ENCODE assay signal across 7 mouse cellular contexts in the genomic region with DNA sequence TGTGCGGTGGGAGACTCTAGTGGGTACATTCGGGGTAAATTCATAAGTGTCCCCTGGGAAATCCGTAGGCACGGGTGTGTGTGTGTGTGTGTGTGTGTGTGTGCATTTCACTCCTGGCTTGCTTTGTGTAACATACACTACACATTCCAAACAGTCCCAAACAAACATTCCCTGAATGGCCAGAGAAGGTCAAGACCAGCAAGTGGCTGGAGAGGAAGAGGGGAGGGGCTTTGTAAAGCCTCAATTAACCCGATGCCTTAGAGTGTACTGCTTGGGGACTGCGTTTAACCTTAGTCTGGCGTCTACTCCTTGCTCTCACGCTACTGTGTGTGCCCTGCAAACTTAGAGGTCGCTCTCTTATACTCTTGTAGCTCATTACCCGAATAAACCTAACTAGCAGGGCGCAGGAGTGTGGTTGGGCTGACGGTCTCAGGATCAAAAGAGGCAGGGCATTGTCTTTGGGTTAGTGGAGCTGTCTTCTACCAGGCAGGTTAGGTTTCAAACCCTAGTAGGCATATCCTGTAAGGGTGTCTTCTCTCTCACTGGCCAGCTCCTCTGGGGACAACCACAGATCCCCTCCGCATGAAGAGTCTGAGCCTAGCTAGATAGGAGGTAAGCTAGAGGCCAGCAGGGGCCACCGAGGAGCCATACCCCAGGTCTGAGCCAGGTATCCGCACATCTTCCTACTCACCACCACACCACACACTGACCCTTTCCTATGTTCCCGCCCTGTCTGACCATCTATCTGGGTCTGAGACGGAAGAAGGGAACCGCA. TPM values are rescaled to one million over a fixed set of nuclear protein-coding genes. Genes with fewer than 3 reads are reported as not detected.
DNase-seq lines count a peak whose midpoint lies in the region; ATAC-seq and TF ChIP-seq lines count a peak whose summit lies in the region.

No protein-coding gene starts in this region.

- no peak for DNase-seq in thymus, adult 2 months
- DNase-seq in thymus, postnatal 36 days: no peak
- DNase-seq in heart, postnatal 0 days (ENCODE audit: low spot score): no peak
- no peak for DNase-seq in lung, embryonic 14.5 days
- no peak for DNase-seq in thymus, postnatal 10 days (ENCODE audit: low spot score in 2 of 2)
- DNase-seq in ovary, postnatal 36 days (ENCODE audit: low spot score): no peak

- H3K36me3 ChIP-seq in thymus, adult 2 months (ENCODE audit: control insufficient read depth, insufficient read depth, low read length): no peaks in the 10 kb centered on the region
- no peaks in the 10 kb centered on the region for H3K36me3 ChIP-seq in heart, postnatal 0 days (replicated peaks; ENCODE audit: control insufficient read depth, insufficient read depth, low read length)
- H3K36me3 ChIP-seq in lung, embryonic 14.5 days (ENCODE audit: insufficient read depth): no peaks in the 10 kb centered on the region
- H3K36me3 ChIP-seq in stomach, embryonic 15.5 days: no peaks in the 10 kb centered on the region

- no peak for TF ChIP-seq EP300 in heart, postnatal 0 days (IDR thresholded peaks at IDR 0.05; ENCODE audit: low read depth)

- no peak for ATAC-seq in heart, postnatal 0 days (ENCODE audit: insufficient read depth, low read depth)
- ATAC-seq in lung, embryonic 14.5 days (ENCODE audit: insufficient read depth): no peak
- ATAC-seq in stomach, embryonic 15.5 days (ENCODE audit: insufficient read depth, low FRiP score, low read depth): no peak

- H3K9me3 ChIP-seq in heart, postnatal 0 days (replicated peaks; ENCODE audit: control insufficient read depth, low read length): no peaks in the 10 kb centered on the region
- H3K9me3 ChIP-seq in lung, embryonic 14.5 days (ENCODE audit: low read depth, low read length): no peaks in the 10 kb centered on the region
- H3K9me3 ChIP-seq in stomach, embryonic 15.5 days: no peaks in the 10 kb centered on the region

- H3K4me1 ChIP-seq in thymus, adult 2 months (replicated peaks; ENCODE audit: control insufficient read depth, insufficient read depth, low read length): peaks cover 34% of the 10 kb centered on the region
- peaks cover 5% of the 10 kb centered on the region; the same call in 1 of the 2 replicates for H3K4me1 ChIP-seq in heart, postnatal 0 days (ENCODE audit: control insufficient read depth, insufficient read depth)
- H3K4me1 ChIP-seq in lung, embryonic 14.5 days (ENCODE audit: insufficient read depth): no peaks in the 10 kb centered on the region; the same call in 1 of the 2 replicates
- H3K4me1 ChIP-seq in stomach, embryonic 15.5 days: peaks cover 19% of the 10 kb centered on the region

- peak overlapping the region; percentile 53; the same call in 1 of the 2 replicates for H3K9ac ChIP-seq in heart, postnatal 0 days (replicated peaks; ENCODE audit: low read depth, low read length)
- peak overlapping the region; percentile 57; the same call in 1 of the 2 replicates for H3K9ac ChIP-seq in lung, embryonic 14.5 days
- H3K9ac ChIP-seq in stomach, embryonic 15.5 days: 0 out of 2 replicates have a peak overlapping the region, but pooled peaks have one; percentile 19

- no peaks in the 10 kb centered on the region for H3K27me3 ChIP-seq in thymus, adult 2 months (ENCODE audit: control insufficient read depth, insufficient read depth, low read length)
- H3K27me3 ChIP-seq in heart, postnatal 0 days (ENCODE audit: control insufficient read depth, insufficient read depth, low read length): peaks cover 42% of the 10 kb centered on the region
- peaks cover 48% of the 10 kb centered on the region for H3K27me3 ChIP-seq in lung, embryonic 14.5 days (ENCODE audit: insufficient read depth, low read length)
- peaks cover 50% of the 10 kb centered on the region for H3K27me3 ChIP-seq in stomach, embryonic 15.5 days (replicated peaks)

- no peak for TF ChIP-seq CTCF in thymus, adult 2 months (IDR thresholded peaks at IDR 0.05; ENCODE audit: borderline replicate concordance, control insufficient read depth, extremely low read depth, insufficient read depth, low read length, poor library complexity)
- TF ChIP-seq CTCF in heart, postnatal 0 days (IDR thresholded peaks at IDR 0.05; ENCODE audit: low read depth): no peak
- no peak for TF ChIP-seq CTCF in lung, embryonic 14.5 days (IDR thresholded peaks at IDR 0.05; ENCODE audit: low read depth)

- no peak for TF ChIP-seq POLR2A in thymus, adult 2 months (IDR thresholded peaks at IDR 0.05; ENCODE audit: control insufficient read depth, extremely low read depth, insufficient read depth, low read length, poor library complexity)

- peak overlapping the region; percentile 88 for H3K4me2 ChIP-seq in heart, postnatal 0 days (ENCODE audit: low read depth, low read length)
- H3K4me2 ChIP-seq in lung, embryonic 14.5 days: peak overlapping the region; percentile 96
- peak overlapping the region; percentile 97 for H3K4me2 ChIP-seq in stomach, embryonic 15.5 days

- peak overlapping the region; percentile 92 for H3K4me3 ChIP-seq in thymus, adult 2 months (ENCODE audit: control insufficient read depth, insufficient read depth, low read length)
- peak overlapping the region; percentile 63 for H3K4me3 ChIP-seq in heart, postnatal 0 days (ENCODE audit: low read depth, low read length)
- peak overlapping the region; percentile 64 for H3K4me3 ChIP-seq in lung, embryonic 14.5 days (ENCODE audit: low read depth, low read length)
- H3K4me3 ChIP-seq in stomach, embryonic 15.5 days (replicated peaks): peak overlapping the region; percentile 64

- 27% methylated on average over 18 of the region's 18 CpGs for WGBS in thymus, adult 2 months
- 19% methylated on average over 18 of the region's 18 CpGs for WGBS in heart, postnatal 0 days
- WGBS in lung, embryonic 14.5 days: 11% methylated on average over 18 of the region's 18 CpGs
- WGBS in stomach, embryonic 15.5 days: 17% methylated on average over 18 of the region's 18 CpGs

- H3K27ac ChIP-seq in thymus, adult 2 months (ENCODE audit: control insufficient read depth, insufficient read depth, low read length): peak overlapping the region; percentile 40
- H3K27ac ChIP-seq in heart, postnatal 0 days (ENCODE audit: low read depth): no peak overlapping the region
- no peak overlapping the region for H3K27ac ChIP-seq in lung, embryonic 14.5 days (ENCODE audit: low read depth)
- H3K27ac ChIP-seq in stomach, embryonic 15.5 days: no peak overlapping the region

RNA-seq across cellular contexts. Expression of a gene that starts 0.7 kb away (rescaled TPM):
- 4.7 and 8.1 TPM in 2 replicates for polyA plus RNA-seq in thymus, adult 2 months (2012; rRNA removed)
- 1.7 and 1.9 TPM in 2 replicates for total RNA-seq in heart, postnatal 0 days (2014; rRNA removed; ENCODE audit: low replicate concordance)
- 1.9 and 2.1 TPM in 2 replicates for polyA plus RNA-seq in heart, postnatal 0 days (2015; fragmentation: Nextera tagmentation; extraction: Ambion mirVana)
- 1.5 and 1.8 TPM in 2 replicates for polyA plus RNA-seq in lung, embryonic 14.5 days (2014; fragmentation: Nextera tagmentation; extraction: Ambion mirVana)
- 5.6 and 7.3 TPM in 2 replicates for polyA plus RNA-seq in stomach, embryonic 15.5 days (2015; fragmentation: Nextera tagmentation; extraction: Ambion mirVana)
